In genomic region chr12:69583270-69583629, GRCm38 (mm10) we compare ENCODE assay signal across 9 mouse cellular contexts. TPM values are rescaled to one million over a fixed set of nuclear protein-coding genes. Genes with fewer than 3 reads are reported as not detected.
DNase-seq lines count a peak whose midpoint lies in the region; ATAC-seq lines count a peak whose summit lies in the region.
"Had no signal": no experiment of that assay in that cellular context is flagged by ENCODE, and none has a peak within 500 bp of the region (broad histone marks: within the 10 kb centered on the region; RNA-seq: fewer than 3 reads in every experiment).

No protein-coding gene starts in this region.

- H3K9ac ChIP-seq in kidney, embryonic 14.5 days (ENCODE audit: low read depth, low read length), result peak overlapping the region; percentile 78; the same call in 1 of the 2 replicates
- H3K9ac ChIP-seq in hindbrain, embryonic 14.5 days, result peak overlapping the region; percentile 95
- H3K9ac ChIP-seq in midbrain, embryonic 14.5 days (replicated peaks; ENCODE audit: low read length), result peak overlapping the region; percentile 93

- WGBS in kidney, embryonic 14.5 days, result 46% methylated on average over 5 of the region's 5 CpGs
- 35% methylated on average over 5 of the region's 5 CpGs for WGBS in hindbrain, embryonic 14.5 days
- WGBS in midbrain, embryonic 14.5 days, result 44% methylated on average over 5 of the region's 5 CpGs

- peak overlapping the region; percentile 82 for H3K4me3 ChIP-seq in kidney, embryonic 14.5 days (ENCODE audit: low read length)
- peak overlapping the region; percentile 35 for H3K4me3 ChIP-seq in brown adipose tissue, adult 24 weeks (ENCODE audit: insufficient read depth, low read depth, low read length)
- H3K4me3 ChIP-seq in hindbrain, embryonic 14.5 days (replicated peaks; ENCODE audit: low read length), result peak overlapping the region; percentile 93
- H3K4me3 ChIP-seq in midbrain, embryonic 14.5 days (replicated peaks; ENCODE audit: low read depth, low read length), result peak overlapping the region; percentile 78

- peaks cover 38% of the 10 kb centered on the region; the same call in 1 of the 2 replicates for H3K36me3 ChIP-seq in kidney, embryonic 14.5 days (ENCODE audit: control insufficient read depth, insufficient read depth, low read length)
- H3K36me3 ChIP-seq in hindbrain, embryonic 14.5 days (replicated peaks; ENCODE audit: control insufficient read depth, insufficient read depth), result peaks cover 64% of the 10 kb centered on the region
- peaks cover 45% of the 10 kb centered on the region for H3K36me3 ChIP-seq in midbrain, embryonic 14.5 days (ENCODE audit: control insufficient read depth, insufficient read depth, low read length)

- H3K4me1 ChIP-seq in kidney, embryonic 14.5 days (ENCODE audit: control insufficient read depth, insufficient read depth, low read length), result 0 out of 2 replicates have a peak, but pooled peaks cover 4% of the 10 kb centered on the region
- no peaks in the 10 kb centered on the region for H3K4me1 ChIP-seq in brown adipose tissue, adult 24 weeks (ENCODE audit: control insufficient read depth, insufficient read depth, insufficient read length, low read length)
- H3K4me1 ChIP-seq in hindbrain, embryonic 14.5 days (replicated peaks; ENCODE audit: control insufficient read depth, insufficient read depth, low read length), result peaks cover 22% of the 10 kb centered on the region
- peaks cover 9% of the 10 kb centered on the region for H3K4me1 ChIP-seq in midbrain, embryonic 14.5 days (ENCODE audit: control insufficient read depth, insufficient read depth, low read length)

- no peaks in the 10 kb centered on the region for H3K9me3 ChIP-seq in kidney, embryonic 14.5 days (ENCODE audit: control insufficient read depth, low read length)
- H3K9me3 ChIP-seq in hindbrain, embryonic 14.5 days (ENCODE audit: control insufficient read depth, low read length), result no peaks in the 10 kb centered on the region
- no peaks in the 10 kb centered on the region for H3K9me3 ChIP-seq in midbrain, embryonic 14.5 days (ENCODE audit: control insufficient read depth, low read length)

- H3K27me3 ChIP-seq in kidney, embryonic 14.5 days (ENCODE audit: control insufficient read depth, insufficient read depth, low read length), result no peaks in the 10 kb centered on the region
- H3K27me3 ChIP-seq in hindbrain, embryonic 14.5 days (ENCODE audit: control insufficient read depth, insufficient read depth, low read length), result no peaks in the 10 kb centered on the region
- H3K27me3 ChIP-seq in midbrain, embryonic 14.5 days (ENCODE audit: control insufficient read depth, insufficient read depth, low read length), result no peaks in the 10 kb centered on the region
- H3K27me3 ChIP-seq: Patski had no signal

- no peak for DNase-seq in kidney, postnatal 36 days
- DNase-seq in hindbrain, embryonic 14.5 days (ENCODE audit: low spot score), result no peak
- no peak for DNase-seq in midbrain, embryonic 14.5 days
- DNase-seq in adipocyte (ENCODE audit: low spot score), result no peak
- no peak for DNase-seq in left cerebral cortex, adult 8-10 months (ENCODE audit: low spot score in 2 of 2)
- DNase-seq in gastrocnemius, postnatal 10 days, result no peak

- peak; percentile 20; the same call in 1 of the 2 replicates for ATAC-seq in kidney, embryonic 14.5 days (ENCODE audit: low FRiP score, low TSS enrichment)
- ATAC-seq in hindbrain, embryonic 14.5 days (ENCODE audit: low FRiP score), result no peak
- ATAC-seq in midbrain, embryonic 14.5 days (ENCODE audit: low FRiP score, low TSS enrichment), result peak; percentile 22; the same call in 1 of the 2 replicates

- peak overlapping the region; percentile 33; the same call in 1 of the 2 replicates for H3K27ac ChIP-seq in kidney, embryonic 14.5 days (ENCODE audit: low read depth, low read length)
- no peak overlapping the region for H3K27ac ChIP-seq in brown adipose tissue, adult 24 weeks (replicated peaks; ENCODE audit: low read depth, low read length)
- peak overlapping the region; percentile 91 for H3K27ac ChIP-seq in hindbrain, embryonic 14.5 days
- H3K27ac ChIP-seq in midbrain, embryonic 14.5 days (replicated peaks; ENCODE audit: low read depth, low read length), result peak overlapping the region; percentile 85

- peak overlapping the region; percentile 64 for H3K4me2 ChIP-seq in kidney, embryonic 14.5 days (replicated peaks; ENCODE audit: low read depth, low read length)
- H3K4me2 ChIP-seq in hindbrain, embryonic 14.5 days (replicated peaks), result peak overlapping the region; percentile 71
- peak overlapping the region; percentile 75 for H3K4me2 ChIP-seq in midbrain, embryonic 14.5 days (ENCODE audit: low read length)

RNA-seq across cellular contexts. Expression of gene Vcpkmt, which starts 0.4 kb away (rescaled TPM):
- 22.1 and 31.3 TPM in 2 replicates for polyA plus RNA-seq in kidney, embryonic 14.5 days (2014; fragmentation: Nextera tagmentation; extraction: Ambion mirVana)
- 4.1 and 5.2 TPM in 2 replicates for polyA plus RNA-seq in brown adipose tissue, adult 24 weeks (2012; ENCODE audit: insufficient read depth, insufficient read length, missing spikeins)
- 22.9 and 24.4 TPM in 2 replicates for polyA plus RNA-seq in hindbrain, embryonic 14.5 days (2014; fragmentation: Nextera tagmentation; extraction: Ambion mirVana)
- 19.8 and 22.1 TPM in 2 replicates for polyA plus RNA-seq in midbrain, embryonic 14.5 days (2014; fragmentation: Nextera tagmentation; extraction: Ambion mirVana)
- 10 to 100 TPM; 19.5 to 23.6 (median 22.3) TPM for total RNA-seq in left cerebral cortex, adult 8-10 months (2022)
- total RNA-seq in gastrocnemius, postnatal 10 days (2021), result 1 to 10 TPM; 5.1 to 5.5 TPM

Comparison
In these comparisons a context has a peak if more than half of its experiments do, and no peak if none do; other contexts are left out.
1. H3K4me3 ChIP-seq: peak in every context shown above with its lines; median percentile 93 in hindbrain, embryonic 14.5 days; 82 in kidney, embryonic 14.5 days; 78 in midbrain, embryonic 14.5 days; 35 in brown adipose tissue, adult 24 weeks.